Mouse (Mus musculus) liver, embryonic 11.5 days (tissue): ENCODE data around the gene Cmas. TPM values are rescaled to one million over a fixed set of nuclear protein-coding genes. Genes with fewer than 3 reads are reported as not detected.

Source experiments
- ATAC-seq: fragments of 200-750 bp; cut with Nextera tagmentation; replicated peaks from 2 replicates; pipeline ENCODE4 v1.8.0; 2017; ENCODE audit warnings: moderate number of reproducible peaks, mild to moderate bottlenecking, moderate TSS enrichment, moderate library complexity; ENCODE audit not compliant: low FRiP score
- DNase-seq: peaks from one replicate; pipeline ENCODE4 v3.0.0-alpha.2; 2017; ENCODE audit warnings: low spot score
- H3K27ac ChIP-seq: fragments of 300-500 bp; sonication (generic); 2 replicates; pipeline ENCODE4 v1.5.1; 2014; ENCODE audit warnings: mild to moderate bottlenecking, low read depth, low read length, control low read depth
- H3K27me3 ChIP-seq: fragments of 300-500 bp; sonication (generic); replicated peaks from 2 replicates; pipeline ENCODE4 v1.6.1; 2014; ENCODE audit warnings: low read length, mixed read lengths; ENCODE audit not compliant: control insufficient read depth, insufficient read depth
- H3K36me3 ChIP-seq: fragments of 300-500 bp; sonication (generic); 2 replicates; pipeline ENCODE4 v1.6.1; 2014; ENCODE audit warnings: mild to moderate bottlenecking, low read length, moderate library complexity, mixed read lengths; ENCODE audit not compliant: control insufficient read depth, insufficient read depth
- H3K4me1 ChIP-seq: fragments of 300-500 bp; sonication (generic); replicated peaks from 2 replicates; pipeline ENCODE4 v1.6.1; 2014; ENCODE audit warnings: low read length, mixed read lengths; ENCODE audit not compliant: control insufficient read depth, insufficient read depth
- H3K4me2 ChIP-seq: fragments of 300-500 bp; sonication (generic); 2 replicates; pipeline ENCODE4 v1.6.1; 2014; ENCODE audit warnings: mild to moderate bottlenecking, control low read depth, moderate library complexity
- H3K4me3 ChIP-seq: fragments of 300-500 bp; sonication (generic); 2 replicates; pipeline ENCODE4 v1.5.1; 2014; ENCODE audit warnings: low read depth, low read length, control low read depth
- H3K9ac ChIP-seq: fragments of 300-500 bp; sonication (generic); 2 replicates; pipeline ENCODE4 v1.6.1; 2014; ENCODE audit warnings: low read depth, low read length, control low read depth
- H3K9me3 ChIP-seq: fragments of 300-500 bp; sonication (generic); 2 replicates; pipeline ENCODE4 v1.6.1; 2016; ENCODE audit warnings: low read length, inconsistent platforms, mixed read lengths; ENCODE audit not compliant: control insufficient read depth
- WGBS: fragments of 180-500 bp; shearing (Covaris S2); extraction: QIAGEN DNeasy Blood & Tissue Kit; methylation state at CpG from one replicate; pipeline ENCODE4 v1.1.7; 2014; 5-methylcytosine and 5-hydroxymethylcytosine counted together
- polyA plus RNA-seq: library from polyadenylated mRNA; unstranded; fragments of >200 nt; fragmentation: Nextera tagmentation; extraction: Ambion mirVana; gene quantifications from 2 replicates; pipeline ENCODE4 v1.2.1, GENCODE M21; 2014

Cmas gene
- polyA plus RNA-seq, 1 experiment from 2014 or later, result 93.0 TPM

DNA sequence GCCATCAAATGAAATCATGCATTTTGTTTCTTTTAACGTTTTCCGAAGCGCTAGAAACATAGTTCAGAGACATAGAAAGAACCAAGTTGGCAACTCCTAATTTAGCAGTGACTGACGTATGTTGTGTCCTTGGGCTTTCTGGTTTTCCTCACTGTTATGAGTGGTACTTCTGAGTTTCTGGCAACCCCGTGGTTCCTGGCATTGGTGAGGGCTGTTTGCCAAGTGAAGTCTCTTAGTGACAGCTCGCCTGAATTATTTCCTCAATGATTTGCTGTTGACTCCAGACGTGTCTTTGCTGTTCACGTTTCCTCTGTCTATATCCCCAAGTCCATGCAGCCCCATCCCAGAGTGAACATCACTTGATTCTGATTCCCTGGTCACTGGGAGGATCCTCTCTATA lies 34.8 kb upstream of the Cmas start:
- H3K9ac ChIP-seq, result no peak overlapping the region
- no peak for ATAC-seq
- no peaks in the 10 kb centered on the region for H3K4me1 ChIP-seq
- no peaks in the 10 kb centered on the region for H3K27me3 ChIP-seq
- H3K27ac ChIP-seq, result no peak overlapping the region
- DNase-seq, result no peak
- no peaks in the 10 kb centered on the region for H3K9me3 ChIP-seq
- no peaks in the 10 kb centered on the region for H3K36me3 ChIP-seq
- H3K4me3 ChIP-seq, result no peak overlapping the region
- 82% methylated on average over 8 of the region's 8 CpGs for WGBS
- H3K4me2 ChIP-seq, result no peak overlapping the region

DNA sequence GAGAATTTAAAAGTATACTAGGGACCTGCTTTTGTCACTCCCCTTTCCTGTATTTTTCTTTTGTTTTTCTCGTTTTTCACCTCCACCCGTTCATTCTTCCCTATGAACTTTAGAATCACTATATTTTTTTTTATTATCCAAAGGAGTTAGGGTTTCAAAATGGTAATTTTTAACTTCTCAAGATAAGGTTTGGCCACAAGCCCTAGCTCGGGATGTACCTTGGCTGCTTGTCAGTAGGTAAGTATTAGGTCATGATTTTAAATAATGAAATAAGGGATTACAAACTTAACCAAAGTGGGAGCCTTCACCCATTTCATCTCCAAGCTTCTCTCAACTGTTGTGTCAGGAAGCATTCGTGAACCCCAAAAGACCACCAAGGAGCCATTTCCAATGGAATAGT lies 30.5 kb upstream of the Cmas start:
- Histone ChIP-seq H3K9ac (no peak overlapping the region), H3K27me3 (no peaks in the 10 kb centered on the region), H3K36me3 (no peaks in the 10 kb centered on the region), H3K4me3 (no peak overlapping the region), H3K4me1 (no peaks in the 10 kb centered on the region), H3K27ac (no peak overlapping the region), H3K9me3 (no peaks in the 10 kb centered on the region), H3K4me2 (no peak overlapping the region)
- no peak for ATAC-seq
- WGBS, result 75% methylated on average over 4 of the region's 4 CpGs
- DNase-seq, result no peak

DNA sequence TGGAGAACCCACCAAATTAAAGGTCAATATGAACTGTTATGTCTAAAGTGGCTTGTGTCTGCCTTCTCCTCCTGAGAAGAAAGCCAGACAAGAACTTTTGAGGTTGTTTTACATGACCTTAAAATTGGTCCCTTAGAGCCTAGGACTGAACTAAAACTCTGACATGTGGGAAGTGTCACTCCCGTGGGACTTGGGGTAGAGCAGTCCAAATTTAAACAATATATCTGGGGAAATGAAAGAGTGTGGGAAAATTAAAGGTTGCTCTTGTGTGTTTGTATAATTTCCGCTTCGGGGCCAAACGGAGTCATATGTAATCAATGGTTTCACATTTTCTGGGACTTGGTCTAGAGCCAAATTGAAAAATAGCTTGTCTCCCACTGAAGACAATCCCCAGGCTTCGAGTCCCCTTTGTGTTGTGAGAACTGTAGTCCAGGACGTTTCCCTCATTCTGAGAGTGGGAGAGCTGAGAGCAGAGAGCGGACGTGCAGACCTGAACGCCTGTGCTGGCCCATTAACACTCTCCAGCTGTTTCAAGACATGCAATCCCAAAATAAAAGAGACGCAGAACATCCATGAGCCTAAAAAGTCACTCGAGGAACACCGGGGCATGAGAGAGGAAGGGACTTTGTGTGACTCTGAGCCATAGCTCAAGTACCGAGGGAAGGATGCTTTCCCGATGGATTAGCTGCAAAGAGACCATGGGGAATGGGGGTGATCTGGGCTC lies 23.8 kb upstream of the Cmas start:
- Histone ChIP-seq H3K4me1 (no peaks in the 10 kb centered on the region), H3K27ac (no peak overlapping the region), H3K27me3 (no peaks in the 10 kb centered on the region), H3K9me3 (no peaks in the 10 kb centered on the region), H3K36me3 (no peaks in the 10 kb centered on the region), H3K9ac (no peak overlapping the region), H3K4me3 (no peak overlapping the region), H3K4me2 (no peak overlapping the region)
- 71% methylated on average over 14 of the region's 14 CpGs for WGBS
- ATAC-seq (no peak), DNase-seq (no peak)

DNA sequence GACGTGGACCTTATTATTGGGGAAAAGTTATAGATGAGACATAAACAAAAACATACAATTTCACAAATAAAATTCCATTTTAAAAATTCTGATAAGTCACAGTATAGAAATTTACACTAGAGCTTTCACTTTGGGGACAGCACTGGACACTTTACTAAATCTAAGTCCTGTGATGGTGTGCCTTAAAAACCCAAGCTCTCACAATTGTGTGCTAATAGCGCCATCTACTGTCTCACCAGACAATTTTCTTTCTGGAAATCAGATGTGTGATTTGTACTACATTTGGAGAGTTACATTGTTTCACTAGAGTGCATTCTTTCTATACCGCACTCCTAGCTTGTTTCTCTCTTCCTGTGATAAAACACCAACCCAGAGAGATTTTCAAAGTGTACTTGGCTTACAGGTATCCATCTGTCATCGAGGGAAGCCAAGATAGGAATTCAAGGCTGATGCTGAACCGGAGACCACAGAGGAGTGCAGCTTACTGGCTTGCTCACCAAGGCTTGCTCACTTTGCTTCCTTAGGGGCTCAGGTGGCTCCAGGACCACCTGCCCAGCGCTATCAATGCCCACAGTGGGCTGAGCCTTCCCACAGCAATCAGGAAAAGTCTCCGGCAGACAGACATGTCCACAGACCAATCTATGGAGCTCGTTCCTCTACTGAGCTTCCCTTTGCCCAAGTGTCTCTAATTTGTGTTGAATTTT lies 21.0 kb upstream of the Cmas start:
- DNase-seq (no peak), ATAC-seq (no peak)
- Histone ChIP-seq H3K9ac (no peak overlapping the region), H3K4me1 (no peaks in the 10 kb centered on the region), H3K36me3 (no peaks in the 10 kb centered on the region), H3K27ac (no peak overlapping the region), H3K4me3 (no peak overlapping the region), H3K9me3 (no peaks in the 10 kb centered on the region), H3K27me3 (no peaks in the 10 kb centered on the region), H3K4me2 (no peak overlapping the region)
- WGBS, result 42% methylated on average over 8 of the region's 8 CpGs

DNA sequence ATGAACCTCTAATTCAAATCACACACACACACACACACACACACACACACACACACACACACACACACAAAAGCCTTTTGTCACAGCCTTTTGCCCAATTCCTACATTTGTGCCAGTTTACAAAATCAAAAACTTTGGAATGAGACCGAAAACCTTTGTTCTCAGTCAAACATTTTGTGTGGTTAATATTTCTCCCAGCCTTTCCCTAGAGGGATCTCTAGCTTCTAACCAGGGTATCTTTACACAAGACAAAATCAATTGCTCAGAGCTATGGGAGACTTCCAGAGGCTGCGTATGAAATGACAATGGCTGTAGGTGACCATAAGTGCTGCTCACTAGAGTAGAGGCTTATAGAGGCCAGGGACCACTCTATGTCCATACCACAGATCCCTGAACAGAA lies 18.3 kb upstream of the Cmas start:
- no peak overlapping the region for H3K27ac ChIP-seq
- no peak for ATAC-seq

DNA sequence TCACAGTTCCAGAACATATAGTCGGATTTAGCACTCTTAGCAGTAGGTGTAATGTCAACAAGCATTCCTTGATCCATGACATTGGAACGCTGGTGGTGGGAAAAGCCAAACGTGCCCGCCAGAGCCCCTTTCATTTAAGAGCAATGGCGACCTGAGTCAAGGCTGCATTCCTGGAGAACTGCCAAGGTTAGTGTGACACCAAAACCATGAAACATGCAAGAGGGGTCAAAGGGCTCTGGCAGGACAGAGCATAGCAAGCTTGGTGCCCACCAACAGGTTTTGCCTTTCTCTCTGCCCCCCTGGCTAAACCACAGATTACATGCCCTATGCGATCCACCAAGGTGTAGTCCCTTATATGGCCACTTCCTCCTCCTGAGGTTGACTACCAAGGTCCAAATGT lies 17.8 kb upstream of the Cmas start:
- Histone ChIP-seq H3K36me3 (no peaks in the 10 kb centered on the region), H3K9me3 (no peaks in the 10 kb centered on the region), H3K9ac (no peak overlapping the region), H3K4me1 (no peaks in the 10 kb centered on the region), H3K27ac (no peak overlapping the region), H3K4me3 (no peak overlapping the region), H3K4me2 (no peak overlapping the region), H3K27me3 (no peaks in the 10 kb centered on the region)
- ATAC-seq, result no peak
- no peak for DNase-seq
- WGBS, result 65% methylated on average over 6 of the region's 6 CpGs

More for the DNA sequence above, 18.3 kb upstream of the Cmas start:
- H3K4me1 ChIP-seq, result no peaks in the 10 kb centered on the region
- no peak for DNase-seq
- H3K4me2 ChIP-seq, result no peak overlapping the region
- no peak overlapping the region for H3K4me3 ChIP-seq
- 73% methylated on average over 2 of the region's 2 CpGs for WGBS
- H3K9me3 ChIP-seq, result no peaks in the 10 kb centered on the region
- H3K27me3 ChIP-seq, result no peaks in the 10 kb centered on the region
- H3K9ac ChIP-seq, result no peak overlapping the region
- H3K36me3 ChIP-seq, result no peaks in the 10 kb centered on the region

DNA sequence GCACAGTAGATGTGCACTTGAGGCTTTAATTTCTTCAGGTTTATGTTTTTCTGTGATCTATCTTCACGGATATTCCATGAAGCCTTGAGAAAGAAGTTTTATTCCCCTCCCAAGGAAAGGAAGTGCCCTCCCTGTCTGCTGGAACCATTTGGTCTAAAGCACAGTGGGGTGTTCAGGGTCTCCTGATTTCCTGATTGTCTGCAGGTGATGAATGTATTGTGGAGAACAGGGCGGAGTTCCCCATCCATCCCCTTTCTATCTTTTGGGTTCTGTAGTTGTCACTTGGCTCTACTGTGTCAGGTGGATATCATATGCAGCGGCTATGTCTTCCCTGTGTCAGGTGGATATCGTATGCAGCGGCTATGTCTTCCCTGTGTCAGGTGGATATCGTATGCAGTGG lies 14.7 kb upstream of the Cmas start:
- H3K4me2 ChIP-seq, result no peak overlapping the region
- no peaks in the 10 kb centered on the region; the same call in 1 of the 2 replicates for H3K4me1 ChIP-seq
- no peak overlapping the region for H3K9ac ChIP-seq
- ATAC-seq, result no peak
- no peaks in the 10 kb centered on the region for H3K36me3 ChIP-seq
- WGBS, result 84% methylated on average over 6 of the region's 6 CpGs
- H3K27me3 ChIP-seq, result no peaks in the 10 kb centered on the region
- no peak overlapping the region for H3K27ac ChIP-seq
- H3K9me3 ChIP-seq, result no peaks in the 10 kb centered on the region
- H3K4me3 ChIP-seq, result no peak overlapping the region
- DNase-seq, result no peak

DNA sequence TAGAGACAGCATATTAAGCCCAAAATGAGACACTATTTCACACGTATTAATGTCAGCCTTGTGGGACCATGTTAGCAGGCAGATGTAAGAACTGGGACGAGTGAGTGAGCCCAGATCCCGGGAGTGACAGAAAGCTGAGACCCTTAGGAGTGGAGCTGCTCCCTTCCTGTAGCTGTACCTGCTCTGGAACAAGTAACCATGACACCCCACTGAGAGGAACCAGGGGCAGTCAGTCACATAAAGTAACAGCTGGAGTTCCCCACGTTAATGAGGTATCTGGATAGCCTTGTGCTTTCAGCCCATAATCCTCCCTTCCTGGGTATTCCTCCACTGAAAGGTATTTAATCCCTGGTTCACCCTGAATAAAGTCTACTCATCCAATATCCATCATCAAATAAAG lies 13.3 kb upstream of the Cmas start:
- Histone ChIP-seq H3K27me3 (no peaks in the 10 kb centered on the region), H3K4me3 (no peak overlapping the region), H3K36me3 (no peaks in the 10 kb centered on the region), H3K4me1 (peaks cover 3% of the 10 kb centered on the region; the same call in 1 of the 2 replicates), H3K9me3 (no peaks in the 10 kb centered on the region), H3K4me2 (no peak overlapping the region), H3K9ac (no peak overlapping the region), H3K27ac (no peak overlapping the region)
- ATAC-seq, result no peak
- 71% methylated on average over 4 of the region's 4 CpGs for WGBS
- DNase-seq, result no peak

DNA sequence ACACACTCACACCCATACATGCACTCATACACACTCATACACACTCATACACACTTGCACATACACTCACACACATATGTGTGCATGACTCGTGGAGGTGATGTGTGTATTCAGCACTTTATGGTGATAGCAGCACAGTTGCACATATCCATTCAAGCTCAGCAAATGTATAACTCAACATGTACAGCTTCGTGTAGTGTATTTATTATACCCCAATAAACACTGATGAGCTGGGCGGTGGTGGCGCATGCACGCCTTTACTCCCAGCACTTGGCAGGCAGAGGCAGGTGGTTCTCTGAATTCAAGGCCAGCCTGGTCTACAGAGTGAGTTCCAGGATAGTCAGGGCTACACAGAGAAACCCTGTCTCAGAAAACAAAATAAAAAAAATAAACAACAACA lies 11.0 kb upstream of the Cmas start:
- Histone ChIP-seq H3K4me2 (no peak overlapping the region), H3K9ac (no peak overlapping the region), H3K4me1 (peaks cover 7% of the 10 kb centered on the region; the same call in 1 of the 2 replicates), H3K4me3 (no peak overlapping the region), H3K27me3 (no peaks in the 10 kb centered on the region), H3K9me3 (no peaks in the 10 kb centered on the region), H3K27ac (no peak overlapping the region), H3K36me3 (no peaks in the 10 kb centered on the region)
- 91% methylated on average over 5 of the region's 5 CpGs for WGBS
- ATAC-seq, result no peak
- DNase-seq, result no peak
